Mouse (Mus musculus): Measurements from ENCODE around the gene Kcns3.

The Kcns3 gene

GRCm38 (mm10) chr12:11151015-11151414 is at the start of gene Kcns3:
Gene Kcns3 (minus strand): TSS chr12:11151056.
- no peak for DNase-seq

- DNase-seq, result no peak
Measured at GRCm38 (mm10) chr12:11198551-11198950, 47.7 kb upstream of the Kcns3 start.

GRCm38 (mm10) chr12:11198026-11198425 is 47.2 kb upstream of the Kcns3 start:
- DNase-seq, result peak in 1 of 2 experiments; percentile 30

GRCm38 (mm10) chr12:11196830-11197229 is 46.0 kb upstream of the Kcns3 start:
- no peak for DNase-seq

GRCm38 (mm10) chr12:11196142-11196597 is 45.3 kb upstream of the Kcns3 start:
- peak; percentile 93 for DNase-seq

- no peak for DNase-seq
Measured at GRCm38 (mm10) chr12:11195031-11195430, 44.2 kb upstream of the Kcns3 start.

GRCm38 (mm10) chr12:11178486-11179154 is 27.8 kb upstream of the Kcns3 start:
- peak; percentile 85 for DNase-seq

GRCm38 (mm10) chr12:11177408-11178394 is 26.8 kb upstream of the Kcns3 start:
- DNase-seq, result no peak

- DNase-seq, result no peak
Measured at GRCm38 (mm10) chr12:11158670-11159069, 7.8 kb upstream of the Kcns3 start.

GRCm38 (mm10) chr12:11155123-11155522 is 4.3 kb upstream of the Kcns3 start:
- DNase-seq, result no peak

- DNase-seq, result no peak
Measured at GRCm38 (mm10) chr12:11153587-11153986, 2.7 kb upstream of the Kcns3 start.

GRCm38 (mm10) chr12:11150192-11150935 is 492 bp downstream of the Kcns3 start:
- DNase-seq, result no peak

- DNase-seq, result no peak
Measured at GRCm38 (mm10) chr12:11149421-11150191, 1.2 kb downstream of the Kcns3 start.

- DNase-seq, result no peak
Measured at GRCm38 (mm10) chr12:11149121-11149420, 1.8 kb downstream of the Kcns3 start.

- DNase-seq, result no peak
Measured at GRCm38 (mm10) chr12:11144894-11145293, 6.0 kb downstream of the Kcns3 start.

- DNase-seq, result no peak
Measured at GRCm38 (mm10) chr12:11132418-11132817, 18.4 kb downstream of the Kcns3 start.

GRCm38 (mm10) chr12:11129188-11129587 is 21.7 kb downstream of the Kcns3 start:
- no peak for DNase-seq

- DNase-seq, result no peak
Measured at GRCm38 (mm10) chr12:11126186-11126759, 24.6 kb downstream of the Kcns3 start.

GRCm38 (mm10) chr12:11101565-11101964 is 49.3 kb downstream of the Kcns3 start:
- no peak for DNase-seq

GRCm38 (mm10) chr12:11088626-11089372 is 62.1 kb downstream of the Kcns3 start:
- no peak for DNase-seq

- DNase-seq, result no peak
Measured at GRCm38 (mm10) chr12:11086866-11087265, 64.0 kb downstream of the Kcns3 start.
